Mouse (Mus musculus) embryo, embryonic 11 days (tissue): ENCODE measurements around the gene Kcnq1.

ENCODE experiments used
- DNase-seq: peaks from one replicate; pipeline ENCODE4 v3.0.0-alpha.2; 2015

The Kcnq1 gene

DNA sequence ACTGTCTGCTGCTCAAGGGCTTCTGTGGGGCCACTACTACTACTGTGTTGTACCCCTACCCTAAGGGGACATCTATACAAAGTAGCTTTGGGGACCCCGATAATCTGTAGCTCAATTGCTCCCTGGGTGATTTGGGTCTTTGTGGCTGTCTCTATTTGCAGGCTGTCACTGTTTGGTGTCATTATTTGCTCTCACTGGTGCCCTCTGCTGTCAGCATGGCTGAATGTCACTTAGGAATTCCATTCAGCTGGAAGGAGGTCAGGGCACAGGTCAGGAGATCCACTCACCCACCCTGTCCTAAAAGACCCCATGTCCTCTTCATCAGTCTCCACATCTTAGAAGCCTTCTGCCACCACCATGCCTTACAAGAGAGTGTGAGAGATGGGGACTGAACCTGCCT is 32.6 kb downstream of the Kcnq1 start:
- peak; percentile 72 for DNase-seq

DNA sequence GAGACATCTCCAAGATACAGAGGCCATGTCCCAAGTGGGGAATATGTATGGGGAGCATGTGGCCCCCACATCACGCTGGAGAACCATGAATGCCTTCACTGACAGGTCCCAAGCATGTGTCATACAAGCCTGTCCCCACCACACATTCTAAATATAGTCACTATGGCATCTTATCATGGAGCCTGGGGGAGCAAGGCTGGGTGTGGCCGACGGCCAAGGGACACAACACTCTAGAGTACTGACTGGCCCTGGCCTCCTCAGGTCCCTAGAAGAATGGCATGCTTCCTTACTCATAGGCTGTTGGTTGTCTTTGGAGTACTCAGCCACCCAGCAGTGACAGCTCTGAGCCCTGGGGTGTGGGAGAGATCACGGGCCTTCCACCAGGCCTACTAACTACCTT is 33.8 kb downstream of the Kcnq1 start:
- DNase-seq = no peak

DNA sequence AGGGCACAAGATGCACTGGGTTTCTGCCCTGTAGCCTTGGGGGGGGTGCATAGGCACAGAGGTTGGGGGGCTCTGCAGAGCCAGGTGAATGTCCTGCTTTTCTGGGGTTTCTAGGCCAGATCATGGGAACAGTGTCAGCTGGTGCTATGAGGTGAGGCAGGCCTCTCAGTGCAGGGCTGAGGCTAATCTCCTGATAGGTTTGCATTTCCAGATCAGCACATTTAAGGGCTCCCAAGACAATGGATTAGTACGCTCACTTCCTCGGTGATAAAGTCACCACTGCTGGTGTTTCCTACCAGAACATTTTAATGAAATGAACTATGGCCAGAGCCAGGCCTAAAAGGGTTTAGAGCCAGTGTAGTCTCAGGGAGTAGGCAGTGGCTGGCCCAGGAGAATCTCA is 36.5 kb downstream of the Kcnq1 start:
- DNase-seq = no peak

DNA sequence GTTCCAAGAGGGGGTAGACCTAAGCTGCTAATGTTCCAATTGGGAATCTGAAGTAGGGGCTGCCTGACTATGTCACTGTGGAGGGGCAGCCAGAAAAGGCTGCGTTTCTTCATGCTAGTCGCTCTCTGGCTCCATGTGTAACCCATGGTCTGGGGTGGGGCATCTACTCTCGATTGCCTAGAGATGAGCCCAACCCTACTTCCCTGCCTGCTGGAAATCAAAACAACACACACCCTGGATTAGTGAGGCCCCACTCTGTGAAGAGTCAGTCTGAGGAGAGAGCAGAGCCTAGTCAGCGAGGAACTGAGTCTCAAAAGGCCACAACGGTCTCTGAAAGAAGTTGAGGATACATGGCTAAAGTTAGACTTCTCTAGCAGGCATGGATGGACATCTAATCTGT is 40.9 kb downstream of the Kcnq1 start:
- DNase-seq = no peak

DNA sequence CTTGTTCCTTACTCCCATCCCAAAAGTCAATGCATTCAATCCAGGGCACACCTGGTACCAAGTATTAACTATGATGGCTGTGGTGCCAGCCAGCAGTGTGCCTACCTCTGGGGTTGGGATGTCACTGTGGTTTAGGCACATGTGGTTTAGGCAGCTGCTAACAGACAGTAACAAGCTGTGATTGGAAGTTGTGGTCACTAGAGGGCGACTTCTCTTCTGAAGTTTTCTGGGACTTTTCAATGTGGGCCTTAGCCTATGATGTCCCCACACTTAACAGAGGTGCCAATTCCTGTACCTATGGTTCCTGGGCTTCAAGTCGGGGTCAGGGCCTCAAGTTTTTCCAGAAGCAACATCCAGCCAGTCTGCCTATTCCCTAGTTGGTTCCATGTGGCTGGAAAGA is 45.0 kb downstream of the Kcnq1 start:
- peak; percentile 74 for DNase-seq

DNA sequence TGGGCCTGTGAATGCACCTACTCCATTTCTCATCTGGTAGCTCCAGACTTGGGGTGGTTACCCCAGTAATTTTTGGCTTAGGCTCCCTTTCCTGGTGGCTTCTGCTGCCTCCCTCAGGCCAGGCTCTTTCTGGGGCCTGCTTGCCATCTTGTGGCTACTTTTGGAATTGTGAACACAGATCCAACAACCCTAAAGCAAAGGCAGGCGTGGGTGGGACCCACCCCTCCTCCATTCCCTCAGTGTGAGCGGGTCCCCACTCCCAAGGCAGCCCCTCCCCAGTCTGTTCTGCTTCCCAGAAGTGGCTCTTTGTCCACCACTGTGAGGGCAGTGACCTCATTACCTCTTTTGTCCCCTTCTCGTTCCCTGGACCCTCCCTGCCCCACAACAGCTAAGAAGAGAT is 46.2 kb downstream of the Kcnq1 start:
- DNase-seq = peak; percentile 66

DNA sequence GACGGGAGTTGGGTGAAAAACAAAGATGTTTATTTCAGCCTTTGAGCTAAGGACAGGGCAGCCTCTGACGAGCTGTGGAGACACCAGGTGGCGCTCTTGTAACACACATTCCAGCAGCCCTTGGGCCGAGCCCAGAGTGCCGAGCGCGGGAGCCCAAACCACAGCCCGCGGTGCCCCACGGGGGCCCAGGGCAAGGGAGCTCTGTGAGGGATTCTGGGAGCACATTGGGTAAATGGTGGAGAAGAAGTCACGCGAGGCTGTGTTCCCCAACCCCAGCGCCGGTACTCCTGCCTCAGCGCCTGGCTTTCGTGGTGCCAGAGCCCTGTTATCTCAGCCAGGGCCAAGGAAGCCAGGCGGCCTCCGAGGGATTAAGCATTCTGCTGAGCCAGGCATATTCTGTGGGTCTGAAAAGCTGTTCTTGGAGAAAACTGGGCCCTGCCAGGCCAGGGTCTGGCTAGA is 47.8 kb downstream of the Kcnq1 start:
- DNase-seq = peak; percentile 92

DNA sequence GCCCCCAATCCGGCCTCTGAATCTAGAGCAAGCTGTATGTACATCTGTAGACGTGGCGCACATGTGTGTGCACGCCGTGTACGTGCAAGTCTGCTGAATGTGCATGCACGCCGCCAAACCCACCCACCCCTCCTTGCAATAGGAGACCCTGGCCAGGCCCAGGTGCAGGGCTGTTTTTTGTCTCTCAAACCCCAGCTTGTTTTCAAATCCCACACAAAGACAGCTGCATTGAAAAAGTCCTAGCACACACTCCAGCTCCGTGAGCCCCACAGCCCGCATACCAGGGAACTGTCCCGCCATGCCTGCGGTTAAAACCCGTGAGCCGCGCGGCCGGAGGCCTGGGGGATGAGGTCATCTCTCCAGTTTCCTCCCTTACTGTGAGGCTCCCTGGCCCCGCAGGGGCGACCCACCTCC is 48.3 kb downstream of the Kcnq1 start:
- peak; percentile 74 for DNase-seq

DNA sequence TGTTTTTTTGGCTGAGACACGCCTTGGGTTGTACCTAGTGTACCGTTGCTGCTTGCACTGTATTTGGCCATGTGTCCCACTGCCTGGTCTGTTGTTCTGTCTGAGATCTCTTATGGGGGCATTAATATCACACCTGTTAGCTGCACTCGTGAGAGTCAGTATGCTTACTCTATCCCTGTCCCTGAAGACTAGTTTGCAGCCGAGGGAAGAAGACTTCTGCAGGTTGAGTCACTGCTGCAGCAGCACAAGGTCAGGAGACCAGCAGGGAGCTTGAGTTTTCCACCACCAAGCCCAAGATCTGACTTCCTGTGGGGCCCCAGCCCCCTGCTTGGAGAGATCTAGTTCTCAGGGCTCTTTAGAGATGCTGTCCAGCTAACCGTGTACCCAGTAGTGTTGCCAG is 49.1 kb downstream of the Kcnq1 start:
- DNase-seq = no peak

DNA sequence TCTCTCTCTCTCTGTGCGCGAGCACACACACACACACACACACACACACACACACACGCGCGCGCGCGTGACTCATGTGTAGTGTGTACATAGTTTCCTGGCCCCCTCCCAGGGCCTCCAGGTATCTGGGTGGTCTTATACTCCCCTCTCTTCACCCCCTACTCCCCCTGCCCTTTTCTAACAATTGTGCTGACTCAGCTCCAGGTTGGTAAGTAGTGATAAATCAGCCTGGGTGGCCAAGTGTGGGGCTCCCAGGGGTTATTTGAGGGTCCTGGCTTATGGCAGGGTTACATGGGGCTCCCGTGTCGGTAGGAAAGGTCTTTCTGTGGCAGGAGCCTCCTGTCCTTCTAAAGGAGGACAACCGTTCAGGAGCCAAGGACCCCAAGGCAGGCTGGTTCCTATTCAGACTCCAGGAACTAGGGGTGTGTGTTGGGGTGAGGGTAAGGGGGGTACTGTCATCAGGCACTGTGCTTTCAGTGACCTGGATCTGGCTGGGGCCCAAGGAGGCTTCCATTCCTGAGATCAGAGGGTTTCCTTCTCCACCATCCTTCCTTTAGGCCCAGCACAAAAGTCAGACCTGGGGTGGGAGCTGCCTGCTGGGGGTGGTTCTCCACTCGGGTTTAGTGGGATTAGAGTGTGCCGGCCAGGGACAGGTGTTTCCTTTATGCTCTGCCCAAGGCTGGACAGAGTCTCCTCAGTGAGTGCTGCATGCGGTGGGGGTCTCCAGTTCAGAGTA is 52.7 kb downstream of the Kcnq1 start:
- DNase-seq = peak; percentile 28

DNA sequence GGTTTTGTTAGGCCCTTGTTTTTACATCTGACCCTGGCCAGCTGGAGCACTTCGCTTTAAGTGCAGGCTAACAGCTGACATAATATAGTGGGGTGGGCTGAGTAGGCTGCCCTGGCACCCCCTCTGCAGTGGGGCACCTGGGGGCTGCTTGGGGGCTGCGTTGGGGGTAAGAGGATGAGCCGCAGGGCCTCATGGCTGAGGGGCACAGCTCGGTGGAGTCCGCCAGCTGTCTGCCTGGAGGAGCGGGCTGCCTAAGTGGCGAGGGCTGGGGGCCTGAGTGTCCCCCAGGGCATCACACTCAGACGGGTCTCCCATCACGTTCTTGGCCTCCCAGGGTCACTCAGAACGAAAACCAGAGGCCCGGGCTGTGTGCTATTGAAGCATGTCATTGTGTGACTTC is 53.3 kb downstream of the Kcnq1 start:
- DNase-seq = peak; percentile 33

DNA sequence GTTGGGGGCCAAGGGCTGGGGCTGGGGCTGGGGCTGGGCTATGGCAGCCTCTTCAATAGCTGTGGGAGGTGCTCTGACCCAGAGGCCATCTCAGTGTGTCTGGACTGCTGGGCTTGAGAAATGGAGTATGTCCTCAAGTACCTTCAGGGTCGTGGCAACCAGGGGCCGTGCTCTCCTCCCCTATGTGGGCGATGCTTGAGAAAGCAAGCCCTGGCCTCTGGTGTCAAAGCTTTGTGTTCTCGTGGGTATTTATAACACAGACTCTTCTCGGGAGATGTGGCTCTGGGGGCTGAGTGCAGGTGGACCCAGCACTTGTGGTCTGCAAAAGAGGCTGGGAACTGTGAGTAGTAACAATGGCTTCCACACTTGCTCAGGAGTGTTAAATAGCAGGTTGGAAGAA is 53.9 kb downstream of the Kcnq1 start:
- no peak for DNase-seq

DNA sequence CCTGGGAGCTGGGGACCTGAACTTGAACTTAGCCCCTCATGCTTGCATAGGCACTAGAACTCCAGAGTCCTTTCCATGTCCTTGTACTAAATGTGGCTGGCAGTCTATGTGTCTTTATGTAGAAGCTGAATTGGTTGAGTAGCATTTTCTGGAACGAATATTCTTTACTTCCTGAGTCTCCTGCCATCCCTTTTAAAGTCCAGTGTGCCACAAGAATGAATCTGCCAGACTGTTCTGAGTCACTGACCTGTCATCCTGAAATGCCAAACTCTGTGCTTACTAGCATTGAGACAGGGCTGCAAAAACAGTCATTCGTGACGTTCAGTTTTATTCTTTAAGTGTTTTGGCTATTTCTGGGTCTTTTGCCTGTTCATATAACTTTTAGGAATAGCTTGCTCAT is 55.9 kb downstream of the Kcnq1 start:
- no peak for DNase-seq

DNA sequence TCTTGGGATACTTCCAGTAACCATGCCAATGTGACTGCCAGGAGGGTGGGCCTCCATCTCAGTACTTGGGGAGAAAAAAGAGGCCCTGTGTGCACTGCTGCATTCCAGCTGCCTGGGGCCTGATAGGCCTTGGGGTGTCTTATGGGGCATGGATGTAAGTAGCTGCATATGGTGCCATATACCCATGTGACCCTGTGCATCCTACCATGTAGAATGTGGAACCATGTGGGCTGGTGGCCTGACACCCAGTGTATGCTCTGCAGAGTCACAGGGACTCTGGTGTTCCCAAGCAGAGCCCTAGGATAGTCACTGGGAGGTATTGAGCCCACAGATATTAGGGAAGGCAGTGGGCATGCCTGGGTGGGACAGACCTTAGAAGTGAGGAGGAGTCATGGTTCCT is 57.9 kb downstream of the Kcnq1 start:
- DNase-seq = no peak

DNA sequence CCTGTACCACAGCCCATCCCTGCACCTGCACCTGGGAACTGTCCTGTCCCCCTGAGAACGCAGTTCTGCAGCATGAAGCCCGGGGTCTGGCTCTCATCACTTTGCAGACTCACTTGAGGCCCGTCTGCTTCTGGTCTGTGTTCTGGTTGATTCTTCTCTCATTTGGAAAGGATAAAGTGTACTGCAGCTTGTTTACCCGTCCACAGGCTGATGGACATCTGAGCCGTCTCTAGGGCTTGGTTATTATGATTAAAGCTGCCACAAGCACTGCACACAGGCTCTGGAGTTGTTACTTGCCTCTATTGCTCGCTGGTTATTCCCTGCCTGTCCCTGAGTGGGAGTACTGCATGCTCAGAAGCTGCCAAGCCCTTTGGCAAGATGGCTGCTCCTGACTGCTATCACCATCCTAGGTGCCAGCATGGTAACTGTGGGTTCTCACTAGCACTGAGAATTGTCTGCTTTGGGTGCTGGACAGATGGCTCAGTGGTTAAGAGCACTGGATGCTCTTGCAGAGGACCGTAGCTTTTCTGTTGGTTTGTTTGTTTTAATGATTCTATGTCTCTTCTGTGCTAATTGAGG is 59.6 kb downstream of the Kcnq1 start:
- no peak for DNase-seq

DNA sequence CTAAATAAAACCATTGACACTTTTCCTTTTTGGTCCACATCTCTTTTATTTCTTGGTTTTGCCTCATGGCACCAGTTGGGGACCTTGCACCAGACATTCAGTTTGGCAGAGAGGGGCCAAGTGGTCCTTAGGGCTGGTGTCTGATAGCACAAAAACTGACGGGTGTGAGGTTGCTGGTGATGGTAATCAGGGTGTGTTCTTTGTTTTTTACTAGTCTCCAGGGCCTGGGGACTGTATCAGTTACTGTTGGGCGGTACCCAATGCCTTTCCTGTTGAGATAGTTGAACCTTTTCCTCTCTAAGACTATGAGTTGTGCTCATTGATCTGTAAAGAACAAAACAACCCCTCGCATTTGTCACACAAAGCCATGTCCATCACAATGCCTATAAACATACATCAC is 61.1 kb downstream of the Kcnq1 start:
- no peak for DNase-seq

DNA sequence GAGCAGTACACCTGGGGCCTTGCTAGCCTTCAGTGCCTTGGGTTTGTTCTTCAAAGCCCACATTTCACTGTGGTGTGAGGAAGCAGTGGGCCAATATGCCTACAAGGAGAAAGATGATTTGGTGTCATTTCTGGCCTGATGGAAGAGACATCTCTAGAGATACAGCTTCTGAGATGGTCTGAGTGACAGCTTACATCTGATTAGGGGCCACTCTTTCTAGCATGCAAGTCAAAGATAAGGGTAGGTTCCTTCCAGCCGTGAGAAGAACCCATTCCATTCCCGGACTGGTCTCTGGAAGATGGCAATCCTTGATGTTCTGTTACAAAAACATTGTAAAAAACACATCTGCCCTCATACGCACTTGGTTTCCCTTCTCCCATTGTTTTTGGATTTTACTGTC is 63.2 kb downstream of the Kcnq1 start:
- no peak for DNase-seq

DNA sequence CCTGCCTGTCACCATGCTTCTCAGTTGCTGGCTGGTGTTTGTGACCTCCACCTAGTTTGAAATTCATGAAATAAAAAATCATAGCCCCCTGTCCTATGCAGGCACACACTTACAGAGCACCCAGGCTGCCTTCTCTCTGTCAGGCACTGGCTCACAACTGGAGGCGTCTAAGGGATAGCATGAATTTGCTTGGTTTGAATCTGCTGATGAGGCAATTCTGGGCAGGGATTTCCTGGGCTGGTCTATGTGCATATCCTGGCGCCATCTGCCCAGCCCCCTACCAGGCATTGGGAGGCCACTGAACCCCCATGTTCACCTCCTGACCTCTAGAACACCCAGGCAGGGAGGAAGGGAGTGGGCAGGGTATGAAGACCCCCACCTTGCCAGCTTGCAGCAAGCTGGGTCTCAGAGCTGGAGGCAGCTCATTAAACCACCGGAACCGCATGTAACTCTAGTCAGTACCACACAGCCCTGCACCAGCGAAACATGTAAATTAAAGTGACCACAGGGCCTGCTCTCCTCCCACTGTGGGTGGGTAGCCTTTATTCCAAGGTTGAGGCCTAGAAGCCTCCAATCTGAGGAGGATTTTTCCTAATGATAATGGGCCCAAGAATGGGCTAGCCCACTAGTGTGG is 66.9 kb downstream of the Kcnq1 start:
- DNase-seq = no peak

DNA sequence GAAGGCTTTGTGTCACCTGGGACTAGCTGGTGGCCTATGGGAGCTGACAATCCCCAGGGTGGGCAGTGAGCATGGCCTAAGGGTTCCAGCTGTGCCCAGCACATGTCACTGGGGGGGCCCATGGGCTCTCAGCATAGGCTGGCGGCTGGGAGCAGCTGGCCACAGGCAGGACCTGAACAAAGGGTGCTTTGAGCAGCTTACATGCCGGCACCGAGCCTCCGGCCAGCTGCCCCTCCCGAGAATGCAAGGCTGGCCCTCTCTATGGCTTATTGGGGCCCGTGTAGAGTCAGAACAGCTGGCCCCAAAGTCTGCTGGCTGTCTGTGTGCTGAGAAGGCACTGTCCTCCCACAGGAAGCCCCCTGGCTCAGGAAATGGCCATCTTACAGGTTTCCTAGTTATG is 68.5 kb downstream of the Kcnq1 start:
- peak; percentile 33 for DNase-seq

DNA sequence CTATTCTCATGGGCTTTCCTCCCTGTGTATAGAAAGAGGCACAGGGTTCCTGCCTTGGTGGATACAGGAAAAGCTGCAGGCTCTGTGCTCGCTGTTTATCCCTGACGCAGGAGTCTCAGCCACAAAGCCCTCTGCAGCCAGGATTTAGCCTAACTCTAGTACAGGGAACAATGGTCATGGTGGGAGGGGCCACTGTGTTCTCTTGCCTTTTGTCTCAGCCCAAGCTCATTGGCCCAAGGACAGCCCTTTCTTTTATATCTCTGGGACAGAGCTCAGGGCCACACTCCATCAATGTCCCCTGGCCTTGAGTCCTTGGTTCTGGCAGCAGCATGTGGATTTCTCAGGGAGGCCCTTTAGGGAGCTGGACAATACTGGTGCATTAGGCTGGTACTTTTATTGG is 72.7 kb downstream of the Kcnq1 start:
- peak; percentile 26 for DNase-seq

DNA sequence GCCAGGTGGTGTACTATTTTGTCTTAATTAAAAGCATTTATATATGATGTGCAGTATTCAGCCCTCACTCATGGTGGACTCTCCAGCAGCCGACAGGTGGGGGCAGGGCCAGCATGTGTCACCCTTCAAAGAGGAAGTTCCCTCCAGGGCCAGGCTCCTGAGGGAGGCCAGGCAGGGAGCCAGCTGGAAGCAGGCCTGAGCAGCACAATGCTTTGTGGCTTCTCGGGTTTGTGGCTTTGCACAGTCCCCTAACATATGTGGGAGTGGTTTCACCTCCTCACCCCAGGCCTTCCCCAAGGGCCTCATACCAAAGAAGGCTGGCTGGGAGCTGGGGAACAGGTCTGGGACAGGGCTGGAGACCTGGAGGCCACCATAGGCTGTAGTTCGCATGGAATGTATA is 74.6 kb downstream of the Kcnq1 start:
- DNase-seq = no peak

DNA sequence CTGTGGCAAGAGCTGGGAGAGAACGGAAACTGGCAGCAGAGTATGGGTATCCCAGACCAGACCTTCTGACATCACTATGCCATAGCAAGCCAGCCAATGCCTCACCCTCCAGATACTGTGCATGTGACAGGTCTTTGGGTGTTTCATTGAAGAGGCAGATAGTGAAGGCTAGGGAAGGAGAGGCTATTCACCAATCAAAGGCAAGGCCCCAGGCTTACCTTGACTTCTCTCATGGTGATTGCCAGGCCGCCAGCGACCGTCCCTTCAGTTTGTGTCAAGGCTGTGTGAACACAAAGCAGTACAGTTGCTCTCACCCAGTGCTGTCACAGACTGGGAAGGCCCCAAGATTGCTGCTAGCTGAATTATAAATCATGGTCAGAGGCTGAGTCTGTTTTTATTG is 75.1 kb downstream of the Kcnq1 start:
- DNase-seq = no peak

DNA sequence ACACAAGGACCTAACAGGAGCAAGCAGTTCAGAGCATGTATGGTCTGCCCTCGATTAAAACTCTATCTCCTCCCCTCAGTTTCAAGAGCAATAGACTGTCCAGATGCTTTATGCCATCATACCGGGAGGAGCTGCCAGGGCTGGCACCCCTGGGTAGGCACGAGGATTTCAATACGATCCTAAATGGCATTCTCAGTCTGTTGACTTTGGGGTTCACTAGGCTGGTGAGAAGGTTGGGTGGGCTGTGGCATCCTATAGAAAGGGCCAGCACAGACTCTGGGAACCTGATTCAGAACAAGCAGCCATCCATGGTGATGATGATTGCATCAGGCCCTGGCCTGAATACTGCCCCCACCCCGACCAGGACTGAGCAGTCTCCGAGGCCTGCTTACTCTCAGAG is 79.3 kb downstream of the Kcnq1 start:
- DNase-seq = no peak

DNA sequence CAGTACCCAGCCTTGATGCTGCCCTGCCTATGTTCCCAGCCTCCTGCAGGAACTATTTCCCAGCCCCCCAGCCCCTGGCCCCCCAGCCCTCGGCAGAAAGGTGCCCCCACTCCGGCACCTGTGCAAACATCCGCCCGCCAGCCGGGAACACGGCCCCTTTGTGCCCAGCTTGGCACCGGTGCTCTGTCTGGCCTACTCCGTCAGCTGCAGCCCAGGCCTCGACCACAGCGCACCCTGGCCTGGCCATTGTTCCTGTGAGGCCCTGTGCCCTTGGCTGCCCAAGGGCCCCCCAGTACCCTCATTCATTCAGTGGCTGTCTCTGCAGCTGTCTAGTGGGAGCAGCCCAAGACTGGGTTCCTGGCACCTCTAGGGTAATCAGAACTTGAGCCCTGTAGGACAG is 80.2 kb downstream of the Kcnq1 start:
- no peak for DNase-seq

DNA sequence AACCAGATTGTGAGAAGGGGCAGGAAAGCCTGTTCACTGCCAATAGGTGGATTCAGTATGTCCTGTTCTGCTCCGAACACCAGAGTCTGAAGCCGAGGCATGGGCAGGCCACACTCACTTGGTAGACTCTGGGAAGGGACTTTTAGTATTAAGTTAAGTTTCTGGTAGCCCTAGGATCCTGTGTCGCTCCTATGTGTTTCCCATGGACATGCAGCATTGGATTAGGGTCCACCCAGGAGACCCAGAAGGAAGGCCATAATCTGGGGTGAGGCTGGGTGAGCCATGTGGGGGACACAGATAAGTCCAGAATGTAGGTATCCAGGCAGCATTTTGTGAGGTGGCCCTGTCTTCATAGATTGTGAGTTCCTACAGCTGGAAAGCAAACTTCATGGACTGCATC is 81.0 kb downstream of the Kcnq1 start:
- no peak for DNase-seq
